Mouse (Mus musculus) midbrain, embryonic 14.5 days (tissue): ENCODE data around the gene Nckap5. TPM values are rescaled to one million over a fixed set of nuclear protein-coding genes. Genes with fewer than 3 reads are reported as not detected.

Experiments
- ATAC-seq: fragments of 200-750 bp; cut with Nextera tagmentation; 2 replicates; pipeline ENCODE4 v1.8.0; 2017; ENCODE audit warnings: moderate number of reproducible peaks, moderate library complexity; ENCODE audit not compliant: low FRiP score, low TSS enrichment
- DNase-seq: peaks from one replicate; pipeline ENCODE4 v3.0.0-alpha.2; 2015
- H3K27ac ChIP-seq: fragments of 300-500 bp; sonication (generic); replicated peaks from 2 replicates; pipeline ENCODE4 v1.5.1; 2014; ENCODE audit warnings: mild to moderate bottlenecking, low read depth, low read length, moderate library complexity
- H3K27me3 ChIP-seq: fragments of 300-500 bp; sonication (generic); 2 replicates; pipeline ENCODE4 v1.6.1; 2014; ENCODE audit warnings: low read length, control low read depth, mixed read lengths; ENCODE audit not compliant: control insufficient read depth, insufficient read depth
- H3K36me3 ChIP-seq: fragments of 300-500 bp; sonication (generic); 2 replicates; pipeline ENCODE4 v1.6.1; 2014; ENCODE audit warnings: low read length, control low read depth; ENCODE audit not compliant: control insufficient read depth, insufficient read depth
- H3K4me1 ChIP-seq: fragments of 300-500 bp; sonication (generic); 2 replicates; pipeline ENCODE4 v1.6.1; 2014; ENCODE audit warnings: mild to moderate bottlenecking, antibody characterized with exemption, low read length, control low read depth; ENCODE audit not compliant: control insufficient read depth, insufficient read depth
- H3K4me2 ChIP-seq: fragments of 300-500 bp; sonication (generic); 2 replicates; pipeline ENCODE4 v1.6.1; 2014; ENCODE audit warnings: mild to moderate bottlenecking, low read length, moderate library complexity
- H3K4me3 ChIP-seq: fragments of 300-500 bp; sonication (generic); replicated peaks from 2 replicates; pipeline ENCODE4 v1.5.1; 2014; ENCODE audit warnings: low read depth, low read length
- H3K9ac ChIP-seq: fragments of 300-500 bp; sonication (generic); replicated peaks from 2 replicates; pipeline ENCODE4 v1.6.1; 2014; ENCODE audit warnings: mild to moderate bottlenecking, low read length, moderate library complexity
- H3K9me3 ChIP-seq: fragments of 300-500 bp; sonication (generic); 2 replicates; pipeline ENCODE4 v1.6.1; 2016; ENCODE audit warnings: low read length, control low read depth, mixed read lengths; ENCODE audit not compliant: control insufficient read depth
- WGBS: fragments of 180-500 bp; shearing (Covaris S2); extraction: QIAGEN DNeasy Blood & Tissue Kit; methylation state at CpG from one replicate; pipeline ENCODE4 v1.1.7; 2014; 5-methylcytosine and 5-hydroxymethylcytosine counted together
- polyA plus RNA-seq: library from polyadenylated mRNA; unstranded; fragments of >200 nt; fragmentation: Nextera tagmentation; extraction: Ambion mirVana; gene quantifications from 2 replicates; pipeline ENCODE4 v1.2.1, GENCODE M21; 2014

The Nckap5 gene
- polyA plus RNA-seq, 1 experiment from 2014 or later, result 14.6 TPM

GRCm38 (mm10) chr1:126700978-126701320 lies 129.7 kb downstream of the Nckap5 start:
- 55% methylated on average over 4 of the region's 4 CpGs for WGBS
- Histone ChIP-seq H3K36me3 (no peaks in the 10 kb centered on the region), H3K4me1 (peaks cover 7% of the 10 kb centered on the region; the same call in 1 of the 2 replicates), H3K27me3 (no peaks in the 10 kb centered on the region), H3K4me3 (no peak overlapping the region), H3K9me3 (no peaks in the 10 kb centered on the region), H3K27ac (peak overlapping the region; percentile 62), H3K4me2 (peak overlapping the region; percentile 21; the same call in 1 of the 2 replicates), H3K9ac (no peak overlapping the region; the same call in 1 of the 2 replicates)
- no peak for ATAC-seq
- no peak for DNase-seq

GRCm38 (mm10) chr1:126700063-126700977 lies 130.3 kb downstream of the Nckap5 start:
- WGBS, result 27% methylated on average over 8 of the region's 8 CpGs
- peak overlapping the region; percentile 21 for H3K4me2 ChIP-seq
- H3K27me3 ChIP-seq, result no peaks in the 10 kb centered on the region
- H3K9me3 ChIP-seq, result no peaks in the 10 kb centered on the region
- no peak overlapping the region for H3K4me3 ChIP-seq
- peak overlapping the region; percentile 62 for H3K27ac ChIP-seq
- DNase-seq (peak; percentile 63), ATAC-seq (no peak; the same call in 1 of the 2 replicates)
- H3K4me1 ChIP-seq, result peaks cover 7% of the 10 kb centered on the region; the same call in 1 of the 2 replicates
- no peak overlapping the region; the same call in 1 of the 2 replicates for H3K9ac ChIP-seq
- H3K36me3 ChIP-seq, result no peaks in the 10 kb centered on the region

GRCm38 (mm10) chr1:126693585-126693984 lies 137.0 kb downstream of the Nckap5 start:
- 94% methylated on average over 7 of the region's 7 CpGs for WGBS

GRCm38 (mm10) chr1:126688593-126688992 lies 142.0 kb downstream of the Nckap5 start:
- no peak overlapping the region for H3K9ac ChIP-seq
- peak; percentile 83 for DNase-seq
- H3K4me1 ChIP-seq, result peaks cover 29% of the 10 kb centered on the region
- H3K4me2 ChIP-seq, result no peak overlapping the region
- ATAC-seq, result no peak
- peak overlapping the region; percentile 26 for H3K27ac ChIP-seq
- no peak overlapping the region for H3K4me3 ChIP-seq
- no peaks in the 10 kb centered on the region for H3K9me3 ChIP-seq
- WGBS, result 47% methylated on average over 5 of the region's 5 CpGs
- no peaks in the 10 kb centered on the region for H3K27me3 ChIP-seq
- H3K36me3 ChIP-seq, result no peaks in the 10 kb centered on the region

More at GRCm38 (mm10) chr1:126693585-126693984, 137.0 kb downstream of the Nckap5 start:
- H3K4me3 ChIP-seq, result no peak overlapping the region
- H3K27me3 ChIP-seq, result no peaks in the 10 kb centered on the region
- H3K9me3 ChIP-seq, result no peaks in the 10 kb centered on the region
- no peak overlapping the region for H3K9ac ChIP-seq
- H3K27ac ChIP-seq, result no peak overlapping the region
- no peak overlapping the region for H3K4me2 ChIP-seq
- no peak for ATAC-seq
- no peak for DNase-seq
- peaks cover 5% of the 10 kb centered on the region for H3K4me1 ChIP-seq
- no peaks in the 10 kb centered on the region for H3K36me3 ChIP-seq

GRCm38 (mm10) chr1:126686678-126687077 lies 143.9 kb downstream of the Nckap5 start:
- Histone ChIP-seq H3K9ac (no peak overlapping the region), H3K4me2 (no peak overlapping the region), H3K27ac (no peak overlapping the region), H3K4me3 (no peak overlapping the region), H3K4me1 (peaks cover 41% of the 10 kb centered on the region), H3K9me3 (no peaks in the 10 kb centered on the region), H3K27me3 (no peaks in the 10 kb centered on the region), H3K36me3 (no peaks in the 10 kb centered on the region)
- DNase-seq, result no peak
- 87% methylated on average over 2 of the region's 2 CpGs for WGBS
- no peak for ATAC-seq

GRCm38 (mm10) chr1:126683621-126684445 lies 146.8 kb downstream of the Nckap5 start:
- H3K27ac ChIP-seq, result peak overlapping the region; percentile 50
- H3K36me3 ChIP-seq, result no peaks in the 10 kb centered on the region
- DNase-seq (peak; percentile 89), ATAC-seq (peak; percentile 75)
- H3K27me3 ChIP-seq, result no peaks in the 10 kb centered on the region
- H3K4me1 ChIP-seq, result peaks cover 50% of the 10 kb centered on the region
- 15% methylated on average over 11 of the region's 11 CpGs for WGBS
- 0 out of 2 replicates have a peak overlapping the region, but pooled peaks have one; percentile 19 for H3K4me2 ChIP-seq
- H3K9ac ChIP-seq, result no peak overlapping the region
- no peaks in the 10 kb centered on the region for H3K9me3 ChIP-seq
- H3K4me3 ChIP-seq, result no peak overlapping the region

GRCm38 (mm10) chr1:126681773-126682172 lies 148.8 kb downstream of the Nckap5 start:
- DNase-seq, result peak; percentile 77
- H3K9me3 ChIP-seq, result no peaks in the 10 kb centered on the region
- H3K36me3 ChIP-seq, result no peaks in the 10 kb centered on the region
- peak; percentile 66 for ATAC-seq
- 2% methylated on average over 8 of the region's 8 CpGs for WGBS
- H3K27ac ChIP-seq, result peak overlapping the region; percentile 70
- H3K4me1 ChIP-seq, result peaks cover 44% of the 10 kb centered on the region
- no peaks in the 10 kb centered on the region for H3K27me3 ChIP-seq
- H3K4me2 ChIP-seq, result peak overlapping the region; percentile 30
- 0 out of 2 replicates have a peak overlapping the region, but pooled peaks have one; percentile 16 for H3K9ac ChIP-seq
- H3K4me3 ChIP-seq, result no peak overlapping the region

- ATAC-seq, result no peak
- WGBS, result 86% methylated on average over 1 of the region's 1 CpGs
Observed at GRCm38 (mm10) chr1:126679348-126679747, 151.3 kb downstream of the Nckap5 start.

More at GRCm38 (mm10) chr1:126679348-126679747, 151.3 kb downstream of the Nckap5 start:
- Histone ChIP-seq H3K4me2 (no peak overlapping the region), H3K27ac (no peak overlapping the region), H3K9me3 (no peaks in the 10 kb centered on the region), H3K4me3 (no peak overlapping the region), H3K36me3 (no peaks in the 10 kb centered on the region), H3K9ac (no peak overlapping the region), H3K27me3 (no peaks in the 10 kb centered on the region), H3K4me1 (peaks cover 41% of the 10 kb centered on the region)
- DNase-seq, result no peak
